Mouse (Mus musculus) bone marrow macrophage, adult 2 months (primary cell): ENCODE data around the gene Smtnl2. TPM values are rescaled to one million over a fixed set of nuclear protein-coding genes. Genes with fewer than 3 reads are reported as not detected.

ENCODE experiments used
- H3K27ac ChIP-seq: 2 replicates; pipeline ENCODE4 v1.5.1; 2012; ENCODE audit warnings: low read depth, low read length; ENCODE audit not compliant: insufficient read depth
- H3K4me1 ChIP-seq: 2 replicates; pipeline ENCODE4 v1.6.1; 2012; ENCODE audit warnings: low read length; ENCODE audit not compliant: control insufficient read depth, insufficient read depth
- H3K4me3 ChIP-seq: 2 replicates; pipeline ENCODE4 v1.5.1; 2012; ENCODE audit warnings: mild to moderate bottlenecking, low read length, moderate library complexity; ENCODE audit not compliant: insufficient read depth
- CTCF ChIP-seq: IDR thresholded peaks from 2 replicates; pipeline ENCODE4 v1.5.1; 2012; ENCODE audit warnings: low read depth, mild to moderate bottlenecking, low read length, moderate library complexity
- POLR2A ChIP-seq: IDR thresholded peaks from 2 replicates; pipeline ENCODE4 v1.6.1; 2012; ENCODE audit warnings: mild to moderate bottlenecking, low read depth, low read length, borderline replicate concordance
- polyA plus RNA-seq: library from polyadenylated mRNA; stranded (reverse); fragments of >200 nt; gene quantifications from 2 replicates; pipeline ENCODE4 v1.2.4, GENCODE M21; 2012; ENCODE audit not compliant: missing spikeins, insufficient read depth, insufficient read length

The Smtnl2 gene
- polyA plus RNA-seq, result not detected in 2 replicates

DNA sequence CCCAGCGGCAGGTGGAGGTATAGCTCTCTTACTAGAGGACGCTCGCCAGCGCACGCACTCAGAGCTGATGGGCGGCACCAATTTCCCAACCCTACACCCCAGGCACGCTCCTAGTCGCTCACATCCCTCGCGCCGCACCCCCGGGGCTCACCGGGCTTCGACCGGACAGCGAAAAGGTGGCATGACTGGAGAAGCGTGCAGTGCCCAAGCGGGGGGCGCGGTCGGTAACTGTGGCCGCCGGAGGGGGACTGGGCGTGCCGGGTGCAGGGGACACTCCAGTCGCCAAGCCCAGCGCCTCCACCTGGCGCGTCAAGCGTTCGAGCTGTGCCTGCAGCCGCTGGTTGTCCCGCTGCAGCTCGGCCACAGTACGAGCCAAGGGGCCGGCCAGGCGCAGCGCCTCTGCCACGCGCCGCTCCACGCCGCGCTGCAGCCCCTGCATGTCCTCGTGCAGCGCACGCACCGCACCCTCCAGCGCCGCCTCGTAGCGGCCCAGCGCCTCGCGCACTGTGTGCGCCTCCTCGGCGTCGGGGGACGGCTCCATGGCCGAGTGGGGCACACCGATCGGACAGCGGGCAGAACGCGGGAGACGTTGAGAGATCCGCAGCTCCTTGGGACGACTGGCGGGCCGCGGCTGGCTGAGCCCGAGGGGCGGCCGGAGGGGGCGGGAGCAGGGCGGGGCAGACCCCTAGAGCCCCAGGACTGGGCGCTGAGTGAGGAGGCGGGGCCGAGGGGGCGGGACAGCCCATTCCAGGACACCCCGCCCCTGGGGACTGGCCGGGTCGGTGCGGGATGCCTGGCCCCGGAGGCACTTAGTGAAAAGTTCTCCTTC lies at the start of gene Smtnl2:
Gene Smtnl2 (minus strand): TSS at position 621 of the 829 bp plus-strand sequence.
- no peak for TF ChIP-seq POLR2A
- no peak for TF ChIP-seq CTCF
- Histone ChIP-seq H3K4me3 (peak within 1 kb of the TSS; percentile 47), H3K4me1 (no peaks in the 10 kb centered on the region), H3K27ac (no peak within 1 kb of the TSS)

DNA sequence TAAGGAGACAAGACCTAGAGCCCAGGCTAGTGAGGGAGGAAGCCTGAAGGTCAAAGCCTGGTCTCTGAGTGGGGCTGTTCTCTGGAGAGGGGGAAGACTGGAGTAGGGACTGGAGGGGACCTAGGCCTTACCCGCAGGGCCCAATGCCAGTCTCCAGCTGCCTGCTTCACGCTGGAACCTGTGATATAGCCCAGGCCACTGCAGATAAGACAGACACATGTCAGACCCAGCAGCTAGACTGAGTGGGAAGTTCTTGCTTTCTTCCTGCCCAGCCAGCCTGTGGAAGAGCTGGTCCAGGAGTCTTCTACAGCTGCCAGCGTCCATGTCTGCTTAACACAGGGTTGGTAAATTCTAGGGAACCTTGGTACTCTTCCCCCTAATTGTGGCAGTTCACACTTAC lies 47.0 kb upstream of the Smtnl2 start:
- Histone ChIP-seq H3K4me3 (peak overlapping the region; percentile 38), H3K4me1 (peaks cover 31% of the 10 kb centered on the region)

DNA sequence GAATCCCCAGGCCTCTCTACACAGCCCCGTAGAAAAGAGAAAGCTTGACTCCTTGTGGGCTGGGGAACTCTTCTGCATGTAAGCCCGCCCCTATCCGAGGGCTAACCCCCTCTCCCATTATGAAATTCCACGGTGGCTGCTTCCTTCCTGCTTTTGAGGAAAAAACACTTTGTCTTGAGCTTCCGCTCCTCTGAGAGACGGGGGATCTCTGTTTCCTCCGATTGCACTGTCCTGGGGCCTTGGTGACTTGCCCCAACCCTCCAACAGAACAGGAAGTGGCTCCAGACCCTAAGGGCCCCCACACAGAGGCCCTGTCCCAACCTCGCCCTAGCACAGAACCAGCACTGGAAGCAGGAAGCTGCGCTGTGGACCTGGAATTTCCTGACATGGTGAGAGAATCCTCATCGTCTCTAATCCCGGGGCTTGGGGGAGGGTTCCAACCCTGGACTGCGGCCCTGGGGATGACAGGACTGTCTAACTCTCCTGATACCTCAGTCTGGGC lies 46.5 kb upstream of the Smtnl2 start:
- H3K4me1 ChIP-seq, result peaks cover 31% of the 10 kb centered on the region
- peak overlapping the region; percentile 38 for H3K4me3 ChIP-seq
- no peak for TF ChIP-seq POLR2A
- TF ChIP-seq CTCF, result no peak
- H3K27ac ChIP-seq, result peak overlapping the region; percentile 28

More for the DNA sequence above, 47.0 kb upstream of the Smtnl2 start:
- TF ChIP-seq CTCF (no peak), POLR2A (no peak)
- H3K27ac ChIP-seq, result peak overlapping the region; percentile 28

DNA sequence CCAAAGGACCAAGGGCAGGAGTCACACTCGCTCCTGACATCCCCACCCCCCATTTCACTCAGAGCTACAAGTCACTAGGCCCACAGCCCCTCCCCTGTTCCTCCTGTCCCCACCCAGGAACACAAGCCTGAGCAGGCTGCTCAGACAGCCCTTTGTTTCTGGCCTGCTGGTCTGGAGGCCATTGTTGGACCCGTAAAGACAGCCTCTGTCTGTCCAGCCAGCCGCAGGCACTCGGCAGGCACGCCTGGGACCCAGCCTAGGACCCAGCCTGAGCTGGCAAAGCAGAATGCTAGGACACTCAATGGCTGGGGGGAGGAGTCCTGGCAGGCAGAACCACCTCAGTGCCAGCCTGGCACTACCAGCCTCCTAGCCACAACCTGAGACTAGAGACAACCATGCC lies 44.2 kb upstream of the Smtnl2 start:
- TF ChIP-seq POLR2A, result no peak
- TF ChIP-seq CTCF, result no peak
- no peak overlapping the region for H3K27ac ChIP-seq
- peaks cover 14% of the 10 kb centered on the region for H3K4me1 ChIP-seq
- H3K4me3 ChIP-seq, result no peak overlapping the region

DNA sequence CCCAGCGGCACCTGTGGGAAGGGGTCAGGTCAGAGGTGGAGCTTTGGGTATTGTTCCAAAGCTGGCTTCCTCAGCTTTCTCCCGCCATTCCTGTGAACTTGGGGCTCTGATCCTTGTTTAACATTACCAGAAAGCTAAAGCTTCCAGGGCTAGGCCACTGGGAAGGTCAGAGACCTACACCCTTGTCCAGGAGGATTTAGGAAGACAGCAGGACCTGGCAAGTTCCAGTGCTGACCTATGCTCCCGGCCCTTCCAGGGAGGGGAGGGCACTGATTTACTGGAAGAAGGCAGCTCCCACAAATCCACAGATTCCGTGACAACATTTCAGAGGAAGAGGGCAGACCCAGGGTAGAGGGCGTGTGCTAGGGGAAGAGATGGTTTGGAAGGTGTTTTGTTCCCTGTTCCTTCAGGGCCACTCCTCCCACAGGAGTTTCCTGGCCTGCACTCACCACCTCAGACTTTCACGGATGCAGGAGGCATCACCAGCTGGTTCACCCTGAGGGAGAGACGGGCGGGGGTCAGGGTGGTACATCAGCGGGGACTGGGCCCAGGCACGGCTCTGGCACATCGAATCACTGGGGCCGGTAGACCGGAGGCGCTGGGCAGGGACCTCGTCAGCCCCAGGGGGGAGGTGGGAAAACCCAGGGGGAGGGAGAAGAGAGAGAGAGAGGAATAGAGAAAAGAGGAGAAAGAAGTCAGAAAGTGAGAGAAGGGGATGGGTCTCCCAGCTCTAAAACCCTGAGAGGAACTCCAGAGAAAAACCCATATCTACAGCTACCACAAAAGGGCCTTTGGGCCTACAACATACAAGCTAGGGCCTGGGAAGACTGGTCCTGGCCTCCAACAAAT lies 41.8 kb upstream of the Smtnl2 start:
- no peak for TF ChIP-seq CTCF
- no peak for TF ChIP-seq POLR2A
- Histone ChIP-seq H3K4me1 (peaks cover 10% of the 10 kb centered on the region), H3K27ac (no peak overlapping the region), H3K4me3 (no peak overlapping the region)

DNA sequence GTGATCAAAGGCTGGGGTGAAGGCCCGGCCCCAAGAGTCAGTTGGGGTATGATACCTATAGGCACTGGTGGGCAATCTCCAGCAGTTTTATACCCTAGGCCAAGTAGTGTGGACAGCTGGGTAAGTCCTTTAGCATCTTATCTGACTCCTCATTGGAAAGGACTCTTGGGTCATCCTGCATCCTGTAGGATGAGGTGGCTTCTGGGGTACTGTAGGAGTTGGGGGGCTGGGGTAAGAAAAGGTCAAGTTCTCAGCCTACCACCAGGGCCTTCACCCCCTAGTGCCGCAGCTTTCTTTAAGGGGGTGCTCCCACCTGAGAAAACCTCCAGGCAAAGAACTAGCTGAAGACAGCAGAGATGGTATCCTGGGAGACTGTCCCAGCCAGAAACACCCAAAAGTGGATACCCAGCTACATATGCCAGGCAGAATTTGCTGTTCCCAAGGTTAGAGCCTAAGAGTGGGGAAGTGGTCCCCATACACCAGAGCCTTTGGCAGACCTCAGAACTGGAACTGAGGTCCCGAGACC lies 40.7 kb upstream of the Smtnl2 start:
- Histone ChIP-seq H3K4me3 (no peak overlapping the region), H3K27ac (no peak overlapping the region), H3K4me1 (no peaks in the 10 kb centered on the region; the same call in 1 of the 2 replicates)
- TF ChIP-seq CTCF, result no peak
- no peak for TF ChIP-seq POLR2A

DNA sequence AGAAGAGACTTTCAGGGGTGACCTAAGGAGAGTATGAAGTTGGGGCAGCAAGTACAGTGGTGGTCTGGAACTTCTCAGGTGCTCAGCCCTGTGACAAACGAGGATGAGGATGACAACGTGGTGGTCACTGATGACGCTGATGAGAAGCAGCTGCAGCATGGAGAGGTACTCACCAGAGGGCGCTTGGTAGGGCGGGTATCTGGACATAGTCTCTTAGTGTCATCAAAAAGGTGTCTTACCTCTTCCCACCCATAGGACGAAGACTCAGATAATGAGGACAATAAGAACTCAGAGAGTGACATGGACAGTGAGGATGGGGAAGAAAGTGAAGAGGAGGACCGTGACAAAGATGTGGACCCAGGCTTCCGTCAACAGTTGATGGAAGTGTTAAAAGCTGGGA lies 36.0 kb upstream of the Smtnl2 start:
- H3K4me3 ChIP-seq, result no peak overlapping the region
- H3K4me1 ChIP-seq, result peaks cover 6% of the 10 kb centered on the region
- no peak overlapping the region for H3K27ac ChIP-seq
- no peak for TF ChIP-seq CTCF
- no peak for TF ChIP-seq POLR2A

DNA sequence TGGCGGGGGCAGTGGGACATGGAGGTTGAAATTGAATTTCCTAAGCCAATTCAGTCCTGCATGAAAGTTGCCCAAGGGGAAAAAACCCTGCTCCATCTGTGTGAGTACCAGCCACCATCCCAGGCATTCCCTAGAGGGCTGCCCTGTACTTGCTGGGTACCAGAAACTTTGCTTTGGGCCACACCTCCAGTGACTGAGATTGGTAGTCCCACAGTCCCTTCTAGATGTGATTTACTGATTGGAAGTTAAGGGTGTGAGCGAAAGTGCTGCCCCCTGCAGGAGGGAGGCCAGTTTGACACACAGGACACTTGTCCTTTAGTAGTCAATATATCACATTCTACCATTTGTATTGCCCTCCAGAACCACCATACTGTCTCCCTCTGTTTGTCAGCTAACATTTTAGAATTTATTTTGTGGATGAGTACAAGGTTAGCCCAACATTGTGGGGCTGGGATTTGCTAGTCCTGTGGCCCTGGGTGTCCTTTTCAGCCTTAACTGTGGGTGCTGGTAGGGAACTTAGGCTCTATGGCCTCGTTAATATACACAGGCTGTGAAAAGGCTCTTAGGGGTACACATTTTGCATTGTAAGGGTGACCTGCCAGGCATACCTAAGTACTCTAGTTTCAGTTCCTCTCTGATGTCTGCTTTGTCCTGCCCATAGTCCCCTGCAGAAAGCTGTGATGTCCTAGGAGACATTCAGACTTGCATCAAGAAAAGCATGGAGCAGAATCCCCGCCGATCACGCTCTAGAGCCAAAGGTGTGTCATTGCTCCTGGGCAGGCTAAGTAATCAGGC lies 35.0 kb upstream of the Smtnl2 start:
- TF ChIP-seq POLR2A (no peak), CTCF (peak; percentile 78)
- Histone ChIP-seq H3K27ac (no peak overlapping the region), H3K4me1 (peaks cover 8% of the 10 kb centered on the region), H3K4me3 (no peak overlapping the region)
